Mouse (Mus musculus) limb, embryonic 11.5 days (tissue): ENCODE results near the gene Tmem42. TPM values are rescaled to one million over a fixed set of nuclear protein-coding genes. Genes with fewer than 3 reads are reported as not detected.

Experiments used
- ATAC-seq: fragments of 200-750 bp; cut with Nextera tagmentation; 2 replicates; pipeline ENCODE4 v1.8.0; 2017; ENCODE audit warnings: low read depth; ENCODE audit not compliant: insufficient number of reproducible peaks, low FRiP score, low TSS enrichment
- DNase-seq: peaks from one replicate; pipeline ENCODE4 v3.0.0-alpha.2; 2015; ENCODE audit warnings: low spot score
- H3K27ac ChIP-seq: fragments of 300-500 bp; sonication (generic); replicated peaks from 2 replicates; pipeline ENCODE4 v1.5.1; 2014; ENCODE audit warnings: low read depth, mild to moderate bottlenecking, low read length
- H3K27me3 ChIP-seq: fragments of 300-500 bp; sonication (generic); 2 replicates; pipeline ENCODE4 v1.6.1; 2014; ENCODE audit warnings: mild to moderate bottlenecking, low read length, mixed read lengths; ENCODE audit not compliant: control insufficient read depth, insufficient read depth
- H3K36me3 ChIP-seq: fragments of 300-500 bp; sonication (generic); 2 replicates; pipeline ENCODE4 v1.6.1; 2014; ENCODE audit warnings: mild to moderate bottlenecking, low read length, moderate library complexity, mixed read lengths; ENCODE audit not compliant: control insufficient read depth, insufficient read depth
- H3K4me1 ChIP-seq: fragments of 300-500 bp; sonication (generic); 2 replicates; pipeline ENCODE4 v1.6.1; 2014; ENCODE audit warnings: low read length, mixed read lengths; ENCODE audit not compliant: control insufficient read depth, insufficient read depth
- H3K4me2 ChIP-seq: fragments of 300-500 bp; sonication (generic); 2 replicates; pipeline ENCODE4 v1.6.1; 2014; ENCODE audit warnings: low read depth, mild to moderate bottlenecking, moderate library complexity; ENCODE audit not compliant: severe bottlenecking
- H3K4me3 ChIP-seq: fragments of 300-500 bp; sonication (generic); 2 replicates; pipeline ENCODE4 v1.5.1; 2014; ENCODE audit warnings: low read depth, low read length
- H3K9ac ChIP-seq: fragments of 300-500 bp; sonication (generic); 2 replicates; pipeline ENCODE4 v1.6.1; 2014; ENCODE audit warnings: mild to moderate bottlenecking, low read length
- H3K9me3 ChIP-seq: fragments of 300-500 bp; sonication (generic); 2 replicates; pipeline ENCODE4 v1.6.1; 2016; ENCODE audit warnings: low read length; ENCODE audit not compliant: control insufficient read depth
- WGBS: fragments of 180-500 bp; shearing (Covaris S2); extraction: QIAGEN DNeasy Blood & Tissue Kit; methylation state at CpG from one replicate; pipeline ENCODE4 v1.1.7; 2014; 5-methylcytosine and 5-hydroxymethylcytosine counted together
- polyA plus RNA-seq: library from polyadenylated mRNA; unstranded; fragments of >200 nt; fragmentation: Nextera tagmentation; extraction: Ambion mirVana; gene quantifications from 2 replicates; pipeline ENCODE4 v1.2.1, GENCODE M21; 2014

The Tmem42 gene
- polyA plus RNA-seq, 1 experiment from 2014 or later, result 12.5 TPM

DNA sequence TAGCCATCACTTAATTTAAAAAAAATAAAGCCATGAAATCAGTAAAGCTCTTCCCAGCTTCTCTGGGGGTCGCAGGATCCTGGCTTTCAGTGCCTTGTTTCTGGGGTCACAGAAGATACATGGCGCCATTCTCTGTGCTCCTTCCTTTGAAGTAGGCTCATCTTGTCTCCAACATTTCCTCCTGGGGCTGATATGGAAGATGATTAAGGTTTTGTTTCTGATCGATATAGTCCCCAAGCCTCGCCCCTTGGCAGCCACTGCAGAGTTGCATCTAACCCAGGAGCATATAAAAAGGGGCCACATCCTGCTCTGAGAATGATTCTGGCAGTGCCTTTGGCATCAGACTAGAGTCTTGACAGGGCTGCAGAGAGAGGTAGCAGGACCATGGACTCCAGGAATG is 13.3 kb downstream of the Tmem42 start, which contains the start of gene Tgm4:
Gene Tgm4, plus strand, starts transcription at position 301 of the 400 bp plus-strand sequence.
- no peak within 1 kb of the TSS for H3K4me3 ChIP-seq
- H3K36me3 ChIP-seq, result no peaks in the 10 kb centered on the region
- no peaks in the 10 kb centered on the region for H3K9me3 ChIP-seq
- WGBS, result 84% methylated on average over 4 of the region's 4 CpGs
- no peaks in the 10 kb centered on the region for H3K27me3 ChIP-seq
- no peak within 1 kb of the TSS for H3K4me2 ChIP-seq
- H3K4me1 ChIP-seq, result peaks cover 3% of the 10 kb centered on the region; the same call in 1 of the 2 replicates
- no peak within 1 kb of the TSS for H3K27ac ChIP-seq
- no peak within 1 kb of the TSS for H3K9ac ChIP-seq
- no peak for DNase-seq
- no peak for ATAC-seq

DNA sequence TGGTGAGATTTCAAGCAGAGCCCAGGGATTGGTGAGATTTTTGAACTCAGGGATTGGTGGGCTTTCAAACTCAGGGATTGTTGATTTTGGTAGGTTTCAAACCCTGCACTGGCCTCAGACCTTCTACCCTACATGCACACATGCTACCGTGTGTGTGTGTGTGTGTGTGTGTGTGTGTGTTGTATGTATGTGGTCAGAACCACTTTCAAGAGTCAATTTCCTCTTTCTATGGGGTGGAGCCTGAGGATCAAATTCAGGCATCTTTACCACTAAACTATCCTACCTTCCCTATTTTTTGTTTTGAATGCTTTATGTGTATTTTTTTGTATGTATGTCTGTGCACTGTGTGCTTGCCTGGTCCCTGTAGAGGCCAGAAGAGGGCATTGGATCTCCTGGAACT is 26.5 kb downstream of the Tmem42 start:
- no peak overlapping the region for H3K4me2 ChIP-seq
- no peak overlapping the region for H3K27ac ChIP-seq
- DNase-seq (no peak), ATAC-seq (no peak)
- no peaks in the 10 kb centered on the region for H3K36me3 ChIP-seq
- H3K4me1 ChIP-seq, result no peaks in the 10 kb centered on the region
- H3K9me3 ChIP-seq, result no peaks in the 10 kb centered on the region
- no peaks in the 10 kb centered on the region for H3K27me3 ChIP-seq
- 65% methylated on average over 1 of the region's 1 CpGs for WGBS
- no peak overlapping the region for H3K4me3 ChIP-seq
- no peak overlapping the region for H3K9ac ChIP-seq

DNA sequence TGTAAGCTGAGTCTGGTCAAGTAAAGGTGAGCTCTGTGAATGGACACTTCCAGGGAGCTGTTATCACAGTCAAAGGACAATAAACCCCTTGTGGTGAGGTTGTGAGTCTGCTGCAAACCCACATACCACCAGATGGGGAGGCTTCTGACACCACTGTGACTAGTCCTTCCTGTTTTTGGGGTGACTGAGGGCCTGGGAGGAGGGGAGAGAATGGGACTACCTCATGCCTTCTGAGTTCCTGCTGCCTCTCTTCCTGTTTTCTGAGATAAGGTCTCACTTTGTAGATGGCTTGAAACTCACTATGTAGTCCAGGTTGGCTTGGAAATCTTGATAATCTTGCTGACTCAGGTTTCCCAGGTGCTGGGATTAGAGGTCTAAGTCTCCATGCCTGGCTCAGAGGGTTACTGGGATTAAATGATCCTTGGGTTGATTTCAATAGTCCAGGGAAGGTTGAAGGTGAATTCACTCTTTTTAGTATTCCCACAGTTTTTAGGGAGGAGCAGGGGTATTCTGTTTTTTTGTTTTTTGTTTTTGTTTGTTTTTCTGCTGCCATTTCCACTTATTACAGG is 37.7 kb downstream of the Tmem42 start:
- H3K27me3 ChIP-seq, result no peaks in the 10 kb centered on the region

DNA sequence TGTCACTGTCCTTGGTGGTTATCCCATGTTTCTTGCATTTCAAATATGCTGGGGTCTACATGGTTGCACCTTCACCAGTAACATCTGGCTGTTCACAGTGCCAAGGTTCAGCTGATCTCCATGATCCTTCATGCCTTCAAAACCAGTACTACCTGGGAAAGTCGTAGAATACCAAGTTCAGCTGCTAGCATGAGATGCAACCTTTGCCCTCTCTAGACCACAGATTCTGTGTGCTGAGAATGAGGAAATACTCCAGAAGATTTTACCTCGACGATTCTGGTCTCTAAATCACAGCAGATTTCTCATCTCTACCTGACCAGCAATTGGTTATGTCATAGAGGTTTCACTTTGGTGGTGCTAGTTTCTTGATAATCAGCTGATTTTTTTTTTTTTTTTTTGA is 39.0 kb downstream of the Tmem42 start:
- Histone ChIP-seq H3K27ac (no peak overlapping the region), H3K9me3 (no peaks in the 10 kb centered on the region), H3K36me3 (no peaks in the 10 kb centered on the region), H3K4me1 (no peaks in the 10 kb centered on the region), H3K4me2 (no peak overlapping the region), H3K27me3 (no peaks in the 10 kb centered on the region), H3K4me3 (no peak overlapping the region), H3K9ac (no peak overlapping the region)
- 95% methylated on average over 3 of the region's 3 CpGs for WGBS
- ATAC-seq (no peak), DNase-seq (no peak)

More for the DNA sequence above, 37.7 kb downstream of the Tmem42 start:
- Histone ChIP-seq H3K4me2 (no peak overlapping the region), H3K9me3 (no peaks in the 10 kb centered on the region), H3K36me3 (no peaks in the 10 kb centered on the region), H3K9ac (no peak overlapping the region), H3K4me3 (no peak overlapping the region), H3K27ac (no peak overlapping the region), H3K4me1 (no peaks in the 10 kb centered on the region)
- DNase-seq, result no peak
- ATAC-seq, result no peak

Other genes with a start within 250 kb of the Tmem42 start
- 5.7 TPM in 2 replicates for gene Tcaim, start 215.8 kb upstream of the Tmem42 start, polyA plus RNA-seq
- gene Gm35549, start 177.3 kb upstream of the Tmem42 start, polyA plus RNA-seq, result not detected in 2 replicates
- gene Zfp445, start 155.3 kb upstream of the Tmem42 start, polyA plus RNA-seq, result 65.2 and 72.5 TPM in 2 replicates
- 1.9 and 2.6 TPM in 2 replicates for gene Zkscan7, start 135.6 kb upstream of the Tmem42 start, polyA plus RNA-seq
- 33.6 and 35.4 TPM in 2 replicates for gene Zfp105, start 98.3 kb upstream of the Tmem42 start, polyA plus RNA-seq
- 32.3 and 33.5 TPM in 2 replicates for gene 1110059G10Rik, start 70.3 kb upstream of the Tmem42 start, polyA plus RNA-seq
- gene Kif15, start 70.3 kb upstream of the Tmem42 start, polyA plus RNA-seq, result 71.1 and 81.9 TPM in 2 replicates
- gene Tgm4, start 13.4 kb downstream of the Tmem42 start, polyA plus RNA-seq, result 0.41 and 0.43 TPM in 2 replicates
- gene Zdhhc3, start 91.9 kb downstream of the Tmem42 start, polyA plus RNA-seq, result 47.5 and 51.8 TPM in 2 replicates
- gene Exosc7, start 91.9 kb downstream of the Tmem42 start, polyA plus RNA-seq, result 104 and 109 TPM in 2 replicates
- not detected in 2 replicates for gene Clec3b, start 129.6 kb downstream of the Tmem42 start, polyA plus RNA-seq
- 2.5 and 2.7 TPM in 2 replicates for gene Cdcp1, start 194.7 kb downstream of the Tmem42 start, polyA plus RNA-seq
- gene Tmem158, start 239.4 kb downstream of the Tmem42 start, polyA plus RNA-seq, result 4.4 and 5.4 TPM in 2 replicates